Mouse (Mus musculus): Measurements from ENCODE around the gene Nphp4. TPM values are rescaled to one million over a fixed set of nuclear protein-coding genes. Genes with fewer than 3 reads are reported as not detected.

The Nphp4 gene
- polyA plus RNA-seq, 1 experiment from 2014 or later: 4.0 TPM

GRCm38 (mm10) chr4:152448666-152449018 lies 27.9 kb upstream of the Nphp4 start:
- ATAC-seq (ENCODE audit: low read depth): peak; percentile 36; the same call in 1 of the 2 replicates
- Histone ChIP-seq H3K27me3 (ENCODE audit: control insufficient read depth, insufficient read depth, low read depth, low read length) (no peaks in the 10 kb centered on the region), H3K9me3 (ENCODE audit: control insufficient read depth, low read length) (no peaks in the 10 kb centered on the region), H3K4me2 (ENCODE audit: low read depth, low read length) (no peak overlapping the region), H3K4me1 (replicated peaks; ENCODE audit: control insufficient read depth, insufficient read depth, low read length) (no peaks in the 10 kb centered on the region), H3K4me3 (ENCODE audit: low read length) (no peak overlapping the region), H3K27ac (ENCODE audit: low read length) (no peak overlapping the region), H3K9ac (ENCODE audit: low read length) (no peak overlapping the region), H3K36me3 (ENCODE audit: control insufficient read depth, insufficient read depth, low read length) (no peaks in the 10 kb centered on the region)
- 58% methylated on average over 8 of the region's 8 CpGs for WGBS

- H3K4me1 ChIP-seq (replicated peaks; ENCODE audit: control insufficient read depth, insufficient read depth, low read length): no peaks in the 10 kb centered on the region
- no peak overlapping the region for H3K4me3 ChIP-seq (ENCODE audit: low read length)
- ATAC-seq (ENCODE audit: low read depth): no peak
- no peaks in the 10 kb centered on the region for H3K27me3 ChIP-seq (ENCODE audit: control insufficient read depth, insufficient read depth, low read depth, low read length)
- H3K9me3 ChIP-seq (ENCODE audit: control insufficient read depth, low read length): no peaks in the 10 kb centered on the region
- 70% methylated on average over 6 of the region's 6 CpGs for WGBS
- no peaks in the 10 kb centered on the region for H3K36me3 ChIP-seq (ENCODE audit: control insufficient read depth, insufficient read depth, low read length)
- no peak overlapping the region for H3K27ac ChIP-seq (ENCODE audit: low read length)
- H3K9ac ChIP-seq (ENCODE audit: low read length): no peak overlapping the region
- H3K4me2 ChIP-seq (ENCODE audit: low read depth, low read length): no peak overlapping the region
These were observed 25.1 kb upstream of the Nphp4 start for GRCm38 (mm10) chr4:152451371-152451770.

GRCm38 (mm10) chr4:152453079-152453478 lies 23.4 kb upstream of the Nphp4 start:
- Histone ChIP-seq H3K27ac (ENCODE audit: low read length) (no peak overlapping the region), H3K4me2 (ENCODE audit: low read depth, low read length) (no peak overlapping the region), H3K27me3 (ENCODE audit: control insufficient read depth, insufficient read depth, low read depth, low read length) (no peaks in the 10 kb centered on the region), H3K36me3 (ENCODE audit: control insufficient read depth, insufficient read depth, low read length) (no peaks in the 10 kb centered on the region), H3K9me3 (ENCODE audit: control insufficient read depth, low read length) (no peaks in the 10 kb centered on the region), H3K9ac (ENCODE audit: low read length) (no peak overlapping the region), H3K4me1 (replicated peaks; ENCODE audit: control insufficient read depth, insufficient read depth, low read length) (no peaks in the 10 kb centered on the region), H3K4me3 (ENCODE audit: low read length) (no peak overlapping the region)
- 58% methylated on average over 10 of the region's 10 CpGs for WGBS
- no peak for ATAC-seq (ENCODE audit: low read depth)

GRCm38 (mm10) chr4:152454153-152454552 lies 22.4 kb upstream of the Nphp4 start:
- Histone ChIP-seq H3K4me2 (ENCODE audit: low read depth, low read length) (no peak overlapping the region), H3K4me1 (replicated peaks; ENCODE audit: control insufficient read depth, insufficient read depth, low read length) (no peaks in the 10 kb centered on the region), H3K27ac (ENCODE audit: low read length) (no peak overlapping the region), H3K4me3 (ENCODE audit: low read length) (no peak overlapping the region), H3K9me3 (ENCODE audit: control insufficient read depth, low read length) (no peaks in the 10 kb centered on the region), H3K27me3 (ENCODE audit: control insufficient read depth, insufficient read depth, low read depth, low read length) (no peaks in the 10 kb centered on the region), H3K36me3 (ENCODE audit: control insufficient read depth, insufficient read depth, low read length) (no peaks in the 10 kb centered on the region), H3K9ac (ENCODE audit: low read length) (no peak overlapping the region)
- ATAC-seq (ENCODE audit: low read depth): no peak
- 86% methylated on average over 12 of the region's 12 CpGs for WGBS

- WGBS: 67% methylated on average over 18 of the region's 18 CpGs
- Histone ChIP-seq H3K27ac (ENCODE audit: low read length) (no peak overlapping the region), H3K4me1 (replicated peaks; ENCODE audit: control insufficient read depth, insufficient read depth, low read length) (no peaks in the 10 kb centered on the region), H3K4me2 (ENCODE audit: low read depth, low read length) (no peak overlapping the region), H3K36me3 (ENCODE audit: control insufficient read depth, insufficient read depth, low read length) (no peaks in the 10 kb centered on the region), H3K27me3 (ENCODE audit: control insufficient read depth, insufficient read depth, low read depth, low read length) (no peaks in the 10 kb centered on the region), H3K9me3 (ENCODE audit: control insufficient read depth, low read length) (no peaks in the 10 kb centered on the region), H3K4me3 (ENCODE audit: low read length) (no peak overlapping the region), H3K9ac (ENCODE audit: low read length) (no peak overlapping the region)
- ATAC-seq (ENCODE audit: low read depth): no peak
These were observed 19.9 kb upstream of the Nphp4 start for GRCm38 (mm10) chr4:152456609-152457008.

- Histone ChIP-seq H3K4me1 (replicated peaks; ENCODE audit: control insufficient read depth, insufficient read depth, low read length) (no peaks in the 10 kb centered on the region), H3K36me3 (ENCODE audit: control insufficient read depth, insufficient read depth, low read length) (no peaks in the 10 kb centered on the region), H3K27ac (ENCODE audit: low read length) (no peak overlapping the region), H3K4me3 (ENCODE audit: low read length) (no peak overlapping the region), H3K9me3 (ENCODE audit: control insufficient read depth, low read length) (no peaks in the 10 kb centered on the region), H3K27me3 (ENCODE audit: control insufficient read depth, insufficient read depth, low read depth, low read length) (no peaks in the 10 kb centered on the region), H3K4me2 (ENCODE audit: low read depth, low read length) (no peak overlapping the region), H3K9ac (ENCODE audit: low read length) (no peak overlapping the region)
- WGBS: 85% methylated on average over 4 of the region's 4 CpGs
- no peak for ATAC-seq (ENCODE audit: low read depth)
These were observed 18.8 kb upstream of the Nphp4 start for GRCm38 (mm10) chr4:152457673-152458072.

GRCm38 (mm10) chr4:152462516-152462915 lies 14.0 kb upstream of the Nphp4 start:
- Histone ChIP-seq H3K36me3 (ENCODE audit: control insufficient read depth, insufficient read depth, low read length) (no peaks in the 10 kb centered on the region), H3K27ac (ENCODE audit: low read length) (no peak overlapping the region), H3K9ac (ENCODE audit: low read length) (no peak overlapping the region), H3K4me3 (ENCODE audit: low read length) (no peak overlapping the region), H3K4me2 (ENCODE audit: low read depth, low read length) (no peak overlapping the region), H3K9me3 (ENCODE audit: control insufficient read depth, low read length) (no peaks in the 10 kb centered on the region), H3K27me3 (ENCODE audit: control insufficient read depth, insufficient read depth, low read depth, low read length) (no peaks in the 10 kb centered on the region), H3K4me1 (replicated peaks; ENCODE audit: control insufficient read depth, insufficient read depth, low read length) (no peaks in the 10 kb centered on the region)
- ATAC-seq (ENCODE audit: low read depth): no peak
- 75% methylated on average over 12 of the region's 12 CpGs for WGBS

GRCm38 (mm10) chr4:152463147-152463546 lies 13.4 kb upstream of the Nphp4 start:
- H3K4me1 ChIP-seq (replicated peaks; ENCODE audit: control insufficient read depth, insufficient read depth, low read length): no peaks in the 10 kb centered on the region
- H3K4me2 ChIP-seq (ENCODE audit: low read depth, low read length): no peak overlapping the region
- H3K4me3 ChIP-seq (ENCODE audit: low read length): no peak overlapping the region
- no peaks in the 10 kb centered on the region for H3K27me3 ChIP-seq (ENCODE audit: control insufficient read depth, insufficient read depth, low read depth, low read length)
- no peak overlapping the region for H3K27ac ChIP-seq (ENCODE audit: low read length)
- H3K36me3 ChIP-seq (ENCODE audit: control insufficient read depth, insufficient read depth, low read length): no peaks in the 10 kb centered on the region
- no peak for ATAC-seq (ENCODE audit: low read depth)
- H3K9me3 ChIP-seq (ENCODE audit: control insufficient read depth, low read length): no peaks in the 10 kb centered on the region
- WGBS: 75% methylated on average over 9 of the region's 9 CpGs
- H3K9ac ChIP-seq (ENCODE audit: low read length): no peak overlapping the region

- H3K36me3 ChIP-seq (ENCODE audit: control insufficient read depth, insufficient read depth, low read length): no peaks in the 10 kb centered on the region
- no peak for ATAC-seq (ENCODE audit: low read depth)
- no peak overlapping the region for H3K9ac ChIP-seq (ENCODE audit: low read length)
- H3K27ac ChIP-seq (ENCODE audit: low read length): no peak overlapping the region
- no peaks in the 10 kb centered on the region for H3K9me3 ChIP-seq (ENCODE audit: control insufficient read depth, low read length)
- H3K4me1 ChIP-seq (replicated peaks; ENCODE audit: control insufficient read depth, insufficient read depth, low read length): no peaks in the 10 kb centered on the region
- no peak overlapping the region for H3K4me3 ChIP-seq (ENCODE audit: low read length)
- H3K4me2 ChIP-seq (ENCODE audit: low read depth, low read length): no peak overlapping the region
- WGBS: 41% methylated on average over 8 of the region's 8 CpGs
- no peaks in the 10 kb centered on the region for H3K27me3 ChIP-seq (ENCODE audit: control insufficient read depth, insufficient read depth, low read depth, low read length)
These were observed 11.4 kb upstream of the Nphp4 start for GRCm38 (mm10) chr4:152465116-152465515.

- 81% methylated on average over 13 of the region's 13 CpGs for WGBS
- H3K27me3 ChIP-seq (ENCODE audit: control insufficient read depth, insufficient read depth, low read depth, low read length): no peaks in the 10 kb centered on the region
- no peak overlapping the region for H3K4me2 ChIP-seq (ENCODE audit: low read depth, low read length)
- H3K36me3 ChIP-seq (ENCODE audit: control insufficient read depth, insufficient read depth, low read length): no peaks in the 10 kb centered on the region
- no peaks in the 10 kb centered on the region for H3K4me1 ChIP-seq (replicated peaks; ENCODE audit: control insufficient read depth, insufficient read depth, low read length)
- peaks cover 2% of the 10 kb centered on the region; the same call in 1 of the 2 replicates for H3K9me3 ChIP-seq (ENCODE audit: control insufficient read depth, low read length)
- no peak overlapping the region for H3K27ac ChIP-seq (ENCODE audit: low read length)
- H3K4me3 ChIP-seq (ENCODE audit: low read length): no peak overlapping the region
- no peak overlapping the region for H3K9ac ChIP-seq (ENCODE audit: low read length)
- ATAC-seq (ENCODE audit: low read depth): no peak
These were observed 9.9 kb upstream of the Nphp4 start for GRCm38 (mm10) chr4:152466601-152467000.
